Mouse (Mus musculus) monocyte, adult 2 months (primary cell): ENCODE data around the gene Rack1.
"Not testable (repeated sequence)": the region's sequence is repeated elsewhere in the genome, so short reads cannot be mapped to it uniquely, and the experiment has no call there.

ENCODE experiments used
- DNase-seq, 2 experiments: peaks; one replicate each; pipeline ENCODE4 v3.0.0; 2022; ENCODE audit warnings: low spot score in 2 of 2, low read depth in 1 of 2

The Rack1 gene

DNA sequence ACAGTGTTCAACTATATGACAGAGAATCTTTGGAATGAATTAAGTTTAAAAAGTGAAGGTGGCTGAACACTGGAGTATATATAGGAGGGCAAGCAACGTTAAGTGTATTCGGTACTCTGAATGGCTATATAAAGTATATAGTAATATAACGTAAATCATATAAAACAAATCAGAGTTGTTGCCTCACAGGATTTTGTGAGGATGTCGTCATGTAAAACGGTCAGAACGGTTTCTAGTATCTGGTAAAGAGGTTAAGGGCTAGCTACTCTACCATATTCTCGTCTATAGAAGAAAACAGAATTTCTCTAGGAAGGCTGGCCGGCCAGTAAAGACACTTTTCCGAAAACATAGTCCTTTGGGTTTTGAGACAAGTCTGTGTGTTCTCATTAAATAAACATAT is 17.7 kb downstream of the Rack1 start:
- no peak for DNase-seq

DNA sequence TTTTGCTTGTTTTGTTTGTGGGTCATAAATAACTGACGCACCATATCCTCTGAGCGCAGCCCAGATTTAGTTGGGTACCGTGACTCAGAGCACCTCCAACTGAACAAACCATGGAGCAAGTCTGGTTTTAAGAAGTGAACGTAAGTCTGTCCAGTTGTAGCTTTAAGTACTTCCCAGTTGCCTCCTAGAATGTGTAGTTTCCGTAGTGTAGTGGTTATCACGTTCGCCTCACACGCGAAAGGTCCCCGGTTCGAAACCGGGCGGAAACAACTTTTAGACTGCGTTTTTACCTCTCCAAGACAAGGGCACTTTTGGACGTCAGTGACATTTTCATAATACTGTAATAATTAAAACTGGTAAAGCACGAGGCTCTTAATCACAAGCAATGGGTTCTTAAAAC is 18.2 kb downstream of the Rack1 start:
- DNase-seq = peak in 1 of 2 experiments; percentile 76

DNA sequence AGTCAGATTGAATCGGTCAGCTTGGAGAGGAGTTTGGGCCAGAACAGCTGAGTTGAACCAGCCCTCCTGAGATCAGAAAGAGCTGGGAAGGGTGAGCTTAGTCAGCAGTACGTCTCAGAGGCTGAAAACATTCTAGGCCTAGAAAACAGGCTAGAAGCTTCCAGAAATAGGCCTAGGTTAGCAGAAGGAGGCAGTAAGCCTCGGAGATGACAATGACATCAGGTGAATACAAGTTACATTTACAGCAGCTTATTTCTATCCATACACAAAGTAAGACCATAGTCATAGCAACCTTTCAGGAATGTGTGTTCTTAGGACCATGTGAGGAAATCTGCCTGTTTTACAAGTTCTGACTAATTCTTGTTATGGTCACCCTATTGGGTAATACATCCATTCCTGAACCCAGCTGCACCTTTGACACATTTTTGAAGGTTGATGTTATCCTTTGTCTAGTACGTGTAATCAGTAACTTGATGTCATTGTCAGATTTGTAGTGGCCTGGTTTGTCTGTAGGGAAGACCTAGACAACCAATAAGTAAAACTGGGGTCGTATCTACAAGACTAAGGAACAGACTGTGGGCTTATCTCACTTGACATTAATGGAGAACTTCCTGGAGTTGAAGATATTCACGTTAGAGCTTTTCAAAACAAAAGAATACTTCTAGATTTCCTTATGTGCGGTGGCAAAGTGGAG is 19.6 kb downstream of the Rack1 start:
- DNase-seq = no peak

DNA sequence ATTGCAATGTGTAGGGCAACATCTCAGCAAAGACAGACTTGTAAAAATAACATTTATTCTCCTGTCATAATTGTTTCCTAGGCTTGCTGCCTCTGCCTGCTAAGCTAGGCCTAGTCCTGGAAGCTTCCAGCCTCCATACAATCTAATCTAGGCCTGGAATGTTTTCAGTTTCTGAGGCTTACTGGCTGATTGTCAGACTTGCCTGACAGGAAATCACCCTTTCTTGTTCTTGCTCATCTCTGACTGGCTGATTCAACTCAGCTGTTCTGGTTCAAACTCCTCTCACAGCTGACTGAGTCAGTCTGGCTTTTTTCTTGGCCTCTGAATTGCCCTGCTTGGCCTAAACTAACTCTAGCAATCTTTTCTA is 20.2 kb downstream of the Rack1 start:
- DNase-seq = no peak

DNA sequence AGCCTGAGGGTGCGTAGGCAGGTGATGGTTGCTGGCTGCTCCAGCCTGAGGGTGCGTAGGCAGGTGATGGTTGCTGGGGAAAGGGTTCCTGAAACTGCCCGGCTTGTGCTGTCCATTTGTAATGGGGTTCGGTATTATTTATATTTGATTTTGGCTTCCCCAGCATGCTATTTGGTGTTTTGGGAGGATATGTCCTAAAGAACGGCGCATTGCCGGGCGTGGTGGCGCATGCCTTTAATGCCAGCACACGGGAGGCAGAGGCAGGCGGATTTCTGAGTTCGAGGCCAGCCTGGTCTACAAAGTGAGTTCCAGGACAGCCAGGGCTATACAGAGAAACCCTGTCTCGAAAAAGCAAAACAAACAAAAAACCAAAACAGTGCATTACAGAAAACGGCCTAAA is 21.2 kb downstream of the Rack1 start:
- not testable (repeated sequence) for DNase-seq

DNA sequence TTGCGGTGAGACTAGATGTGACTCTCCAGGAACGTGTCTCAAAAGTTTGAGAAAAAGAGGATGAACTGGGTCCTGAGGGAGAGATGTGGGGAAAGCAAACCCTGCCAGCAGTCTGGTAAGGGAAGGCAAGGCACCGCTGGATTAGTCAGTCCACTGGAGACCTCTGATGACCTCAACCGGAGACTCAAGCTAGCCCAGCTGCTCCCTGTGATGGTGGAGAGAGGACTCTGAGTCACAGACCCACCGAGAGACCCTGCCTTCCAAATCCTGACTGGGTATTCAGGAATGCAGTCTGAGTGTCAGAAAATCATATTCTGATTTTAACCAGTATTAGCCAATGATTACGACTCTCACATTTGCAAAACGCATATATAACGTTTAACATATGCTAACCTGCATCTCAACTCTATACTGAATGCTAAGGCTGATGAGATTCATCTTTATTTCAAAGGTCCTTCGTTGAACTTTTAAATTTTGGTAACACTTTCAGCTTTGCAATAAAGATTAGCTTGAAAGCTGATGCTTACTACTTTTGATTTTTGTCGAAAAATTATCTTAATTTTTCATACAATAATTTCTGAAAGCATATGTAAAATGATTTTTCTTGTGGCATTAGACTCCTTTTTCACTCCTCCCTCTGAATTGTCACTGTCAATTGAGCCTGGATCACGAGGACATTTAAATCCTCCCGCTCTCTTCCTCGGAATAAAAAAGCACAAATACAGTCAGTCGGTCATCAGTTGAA is 22.8 kb downstream of the Rack1 start:
- DNase-seq = no peak

DNA sequence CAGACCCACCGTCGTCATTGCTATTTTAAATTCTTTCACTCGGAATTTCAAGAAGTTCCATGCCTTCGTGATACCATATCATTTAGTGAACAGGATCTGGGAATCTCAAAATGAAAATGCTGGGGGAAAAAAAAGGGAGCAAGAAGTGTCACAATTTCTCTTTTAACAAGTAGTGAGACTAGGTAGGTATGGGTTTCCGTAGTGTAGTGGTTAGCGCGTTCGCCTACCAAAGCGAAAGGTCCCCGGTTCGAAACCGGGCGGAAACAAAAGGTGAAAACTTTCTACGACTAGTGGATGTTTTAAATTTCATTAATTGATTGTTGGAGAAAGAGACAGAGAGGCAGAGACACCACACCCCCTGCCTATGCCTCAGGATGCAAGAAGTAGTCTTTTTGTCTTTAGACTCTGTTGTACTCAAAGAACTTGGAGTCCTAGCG is 23.4 kb downstream of the Rack1 start:
- peak in 1 of 2 experiments; percentile 62 for DNase-seq

DNA sequence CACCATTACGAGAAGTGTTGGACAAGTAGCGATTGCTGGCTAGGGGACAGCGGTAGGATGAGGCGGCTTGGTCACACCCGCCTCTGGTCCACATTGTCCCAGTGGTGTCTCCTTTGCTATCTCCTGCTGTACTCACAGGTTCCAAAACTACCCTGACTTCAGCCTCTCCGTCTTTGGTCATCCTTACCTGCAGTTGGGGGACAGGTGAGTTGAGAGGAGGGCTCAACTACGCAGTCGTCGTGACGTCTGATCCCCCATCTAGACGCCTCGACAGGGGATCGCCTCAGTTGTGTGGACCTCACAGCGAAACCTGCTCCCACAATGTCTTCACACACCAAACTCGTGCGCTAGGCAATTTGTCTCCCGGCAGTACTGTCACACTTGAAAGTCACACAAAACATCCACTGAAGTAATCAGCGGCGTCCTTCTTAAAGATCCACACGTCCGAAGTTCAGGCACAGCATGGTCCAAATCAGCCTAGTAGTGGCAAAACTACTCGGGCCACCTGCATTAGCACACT is 24.2 kb downstream of the Rack1 start:
- no peak for DNase-seq

DNA sequence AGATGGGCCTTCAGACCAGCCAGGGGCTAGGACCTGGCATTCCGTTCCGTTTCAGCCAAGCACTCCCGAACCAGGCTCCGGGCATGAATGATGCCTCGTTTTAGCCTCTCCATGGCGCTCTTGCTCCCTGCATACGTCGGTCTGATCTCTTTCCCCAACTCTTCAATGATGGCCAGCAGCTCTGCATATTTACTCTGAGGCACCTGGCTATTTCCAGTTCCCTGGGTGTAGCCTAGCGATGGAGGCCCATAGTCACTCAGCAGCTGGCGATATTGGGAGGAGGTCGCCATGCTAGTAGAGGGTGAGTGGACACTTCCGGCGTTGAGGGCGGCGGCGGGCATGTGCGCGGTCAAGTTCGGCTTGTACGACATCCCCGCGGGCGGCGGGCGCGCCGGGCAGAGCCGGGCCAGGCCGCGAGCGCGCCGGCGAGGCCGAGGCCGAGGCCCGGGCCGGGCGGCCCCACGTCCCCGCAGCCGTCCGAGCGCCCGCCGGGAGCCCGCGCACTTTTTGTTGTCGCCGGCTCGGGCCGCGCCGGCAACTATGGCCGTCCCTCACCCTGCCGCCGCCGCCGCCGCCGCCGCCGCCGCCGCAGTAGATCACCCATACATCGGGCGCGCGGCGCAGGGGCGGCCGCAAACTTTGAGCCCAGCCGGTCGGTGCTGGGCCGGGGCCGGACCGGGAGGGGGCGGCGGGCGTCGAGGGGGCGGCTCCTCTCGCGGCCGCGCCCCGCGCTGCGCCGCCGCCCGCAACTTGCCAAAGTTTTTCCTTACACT is 26.0 kb downstream of the Rack1 start, which contains the start of the genes Trim7 and Gm12184:
TSS of gene Trim7 (plus strand) at position 162 of the 773 bp plus-strand sequence.
TSS of gene Gm12184 (minus strand) at position 677 of the 773 bp plus-strand sequence.
- not testable (repeated sequence) for DNase-seq

DNA sequence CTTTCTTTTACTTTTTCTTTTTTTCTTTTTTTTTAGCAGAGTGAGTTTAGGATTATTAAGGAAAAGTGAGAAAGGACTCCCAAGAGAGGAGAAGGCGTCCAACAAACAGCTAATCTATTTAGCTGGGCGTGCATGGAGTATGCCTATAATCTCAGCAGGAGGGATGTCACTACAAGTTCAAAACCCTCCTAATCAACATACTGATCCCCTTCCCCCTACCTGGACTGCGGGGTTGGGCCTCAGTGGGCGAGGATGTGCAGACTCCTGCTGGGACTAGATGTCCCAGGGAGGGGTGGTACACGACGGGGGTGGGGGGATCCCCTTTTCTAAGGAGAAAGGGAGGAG is 26.6 kb downstream of the Rack1 start:
- DNase-seq = no peak

DNA sequence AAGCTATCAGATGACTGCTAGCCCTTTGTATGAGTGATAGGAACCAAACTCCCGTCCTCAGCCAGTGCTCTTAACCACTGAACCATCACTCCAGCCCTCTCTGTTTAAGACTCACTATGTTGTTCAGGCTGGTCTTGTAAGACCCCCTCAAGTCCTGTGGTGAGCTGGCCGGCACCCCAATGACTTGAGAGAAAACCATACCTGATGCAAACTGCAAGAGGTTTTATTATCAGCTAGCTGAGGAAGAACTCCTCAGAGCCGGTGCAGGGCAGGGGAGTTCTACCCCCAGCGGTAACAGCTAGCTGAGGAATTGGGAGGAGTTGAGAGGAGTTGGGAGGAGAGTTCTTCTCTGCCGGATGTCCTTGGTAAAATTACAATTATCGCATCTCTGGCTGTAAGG is 27.8 kb downstream of the Rack1 start:
- no peak for DNase-seq

DNA sequence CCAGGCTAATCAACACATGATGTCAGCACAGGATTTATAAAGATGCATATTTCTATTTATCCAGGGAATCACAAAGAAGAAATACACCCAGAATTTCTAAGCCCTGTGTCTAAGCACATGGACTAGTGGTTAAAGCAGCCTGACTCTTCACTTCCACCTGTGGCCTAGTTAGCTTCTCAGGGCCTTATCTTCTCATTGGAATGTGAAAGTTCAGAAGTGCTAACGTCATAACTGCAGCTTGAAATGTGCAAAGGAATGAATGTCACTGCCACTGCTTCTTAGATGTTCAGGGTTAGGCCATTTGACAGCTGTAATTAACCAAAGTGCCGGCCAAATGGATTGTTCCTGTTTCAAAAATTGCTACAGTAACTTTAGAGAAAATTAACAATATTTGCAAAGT is 30.1 kb downstream of the Rack1 start:
- DNase-seq = no peak

DNA sequence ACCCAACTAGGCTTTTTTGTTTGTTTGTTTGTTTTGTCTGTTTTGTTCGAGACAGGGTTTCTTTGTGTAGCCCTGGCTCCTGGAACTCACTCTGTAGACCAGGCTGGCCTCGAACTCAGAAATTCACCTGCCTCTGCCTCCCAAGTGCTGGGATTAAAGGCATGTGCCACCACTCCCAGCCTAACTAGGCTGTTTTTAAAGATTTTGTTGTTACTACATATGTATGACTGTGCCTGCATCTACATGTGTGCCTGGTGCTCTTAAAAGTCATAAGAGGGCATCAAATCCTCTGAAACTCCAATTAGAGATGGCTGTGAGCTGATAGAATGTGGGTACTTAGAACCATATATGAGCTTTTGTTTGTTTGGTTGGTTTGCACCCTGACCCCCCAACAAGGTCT is 31.1 kb downstream of the Rack1 start:
- DNase-seq = no peak

DNA sequence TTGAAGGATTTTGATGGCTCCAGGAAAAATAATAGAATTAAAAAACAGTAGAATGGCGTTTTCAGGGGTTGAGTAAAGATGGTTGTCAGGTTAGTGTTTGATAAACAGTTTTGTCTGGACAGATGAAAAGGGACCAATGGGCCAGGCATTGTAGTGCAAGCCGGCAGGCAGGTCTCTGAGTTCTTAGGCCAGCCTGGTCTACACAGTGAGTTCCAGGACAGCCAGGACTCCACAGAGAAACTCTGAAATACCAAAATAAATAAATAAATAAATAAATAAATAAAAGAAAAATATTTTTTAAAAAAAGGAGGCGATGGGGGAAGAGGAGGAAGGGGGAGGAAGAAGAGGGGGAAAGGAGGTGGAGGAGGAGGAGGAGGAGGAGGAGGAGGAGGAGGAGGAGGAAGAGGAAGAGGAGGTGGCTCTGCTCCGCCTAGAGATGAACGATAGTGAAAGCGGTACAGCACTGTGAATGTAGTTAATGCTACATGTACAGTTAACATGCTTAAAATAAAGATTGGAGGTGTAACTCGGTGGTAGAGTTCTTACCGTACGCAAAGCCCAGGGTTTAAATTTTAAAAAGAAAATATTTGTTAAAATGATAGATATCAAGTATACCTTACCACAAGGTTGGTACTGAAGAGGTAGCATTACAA is 33.1 kb downstream of the Rack1 start:
- DNase-seq = no peak

DNA sequence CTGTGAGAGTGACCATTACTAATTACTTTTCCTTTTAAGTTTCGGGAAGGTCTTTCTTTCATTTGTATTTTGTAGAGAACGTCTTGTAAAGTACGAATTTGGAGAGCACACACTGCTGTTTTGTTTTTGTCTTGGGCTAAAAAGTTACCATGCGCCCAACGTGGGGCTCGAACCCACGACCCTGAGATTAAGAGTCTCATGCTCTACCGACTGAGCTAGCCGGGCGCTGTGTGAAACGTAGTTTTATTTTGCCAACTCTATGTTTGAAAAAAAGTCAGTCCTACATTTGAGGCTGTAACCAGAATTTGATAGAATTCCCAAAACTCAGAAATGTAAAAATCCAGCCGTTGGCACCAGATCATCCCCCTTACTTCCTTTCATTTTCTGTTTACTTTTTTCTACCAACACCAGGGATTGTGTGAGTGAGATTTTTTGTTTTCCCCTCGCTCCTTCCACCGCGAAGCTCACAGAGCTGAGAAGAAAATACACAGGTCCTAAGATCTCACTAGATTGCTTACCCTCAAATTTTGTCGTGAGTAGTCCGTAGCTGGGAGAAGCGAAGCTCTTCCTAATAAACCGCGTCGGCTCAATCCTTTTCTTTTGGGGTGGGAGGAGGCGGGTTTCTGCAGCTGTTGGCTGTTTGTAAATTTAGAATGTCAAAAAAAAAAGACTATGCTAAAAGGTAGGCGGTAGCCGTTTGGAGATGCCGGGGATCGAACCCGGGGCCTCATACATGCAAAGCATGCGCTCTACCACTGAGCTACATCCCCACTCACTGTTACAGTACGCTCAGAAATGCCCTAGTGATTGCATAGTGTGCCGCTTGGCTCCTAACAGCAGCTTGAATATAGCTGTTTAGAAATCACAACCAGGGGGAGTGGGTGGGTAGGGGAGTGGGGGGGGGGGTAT is 33.9 kb downstream of the Rack1 start:
- peak; percentile 74 to 88 for DNase-seq

DNA sequence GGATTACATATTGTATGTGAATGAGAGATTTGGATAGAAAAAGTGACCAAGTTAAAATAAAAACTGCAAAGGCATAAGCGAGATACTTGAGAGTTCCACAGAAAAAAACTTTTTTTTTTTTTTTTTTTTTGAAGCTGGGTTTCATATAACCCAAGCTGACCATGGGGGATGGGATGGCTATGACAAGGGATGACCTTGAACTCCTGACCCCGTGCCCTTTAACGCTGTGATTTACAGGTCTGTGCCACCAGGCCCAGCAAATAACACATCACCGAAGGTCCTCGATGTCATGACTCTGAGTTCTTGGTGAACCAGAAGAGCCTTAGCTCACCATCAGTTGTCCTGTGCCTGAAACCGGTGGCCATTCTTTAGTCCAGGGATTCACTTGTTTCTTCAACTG is 35.8 kb downstream of the Rack1 start:
- no peak for DNase-seq

DNA sequence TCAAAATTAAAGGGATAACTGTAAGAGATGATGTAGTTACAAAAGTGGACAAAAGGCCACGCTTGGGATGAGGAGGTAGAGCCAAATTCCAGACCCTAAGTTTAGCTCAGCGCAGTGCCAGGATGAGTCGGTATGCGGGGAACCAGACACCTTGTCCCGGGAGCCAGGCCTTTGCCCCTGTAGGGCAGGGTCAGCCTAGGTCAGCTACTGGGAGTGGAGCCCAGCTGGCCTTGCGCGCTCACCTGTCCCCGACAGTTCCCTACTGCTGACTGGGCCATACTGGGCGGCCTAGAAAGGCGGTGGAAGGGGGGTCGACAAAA is 36.8 kb downstream of the Rack1 start:
- no peak for DNase-seq

DNA sequence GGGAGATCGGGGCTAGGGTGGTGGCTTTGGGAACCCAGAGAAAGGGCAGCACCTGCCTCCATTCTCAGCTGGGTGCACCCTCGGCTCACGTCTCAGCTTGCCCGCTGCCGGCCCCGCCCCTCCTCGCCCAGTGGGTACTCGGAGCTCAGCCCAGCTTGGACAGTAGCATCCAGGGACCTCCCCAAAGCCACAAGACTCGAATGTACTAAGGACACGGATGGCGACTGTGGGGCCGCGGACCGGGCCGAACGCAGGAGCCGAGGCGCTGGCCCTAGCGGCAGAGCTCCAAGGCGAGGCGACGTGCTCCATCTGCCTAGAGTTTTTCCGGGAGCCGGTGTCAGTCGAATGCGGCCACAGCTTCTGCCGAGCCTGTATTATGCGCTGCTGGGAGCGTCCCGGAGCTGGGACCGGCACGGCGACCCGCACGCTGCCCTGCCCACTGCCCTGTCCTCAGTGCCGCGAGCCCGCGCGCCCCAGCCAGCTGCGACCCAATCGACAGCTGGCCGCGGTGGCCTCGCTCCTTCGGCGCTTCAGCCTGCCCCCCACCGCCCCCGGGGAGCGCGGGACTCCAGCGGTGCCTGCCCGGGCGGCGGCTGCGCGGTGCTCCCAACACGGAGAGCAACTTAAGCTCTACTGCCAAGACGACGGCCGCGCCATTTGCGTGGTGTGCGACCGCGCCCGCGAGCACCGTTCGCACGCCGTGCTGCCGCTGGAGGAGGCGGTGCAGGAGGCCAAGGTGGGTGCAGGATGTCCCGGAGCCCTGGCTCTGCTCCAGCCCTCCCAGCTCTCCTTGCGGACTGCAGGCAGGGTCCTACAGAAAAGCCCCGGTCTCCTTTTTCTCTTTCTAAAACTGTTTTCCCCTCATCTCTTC is 37.4 kb downstream of the Rack1 start:
- no peak for DNase-seq

DNA sequence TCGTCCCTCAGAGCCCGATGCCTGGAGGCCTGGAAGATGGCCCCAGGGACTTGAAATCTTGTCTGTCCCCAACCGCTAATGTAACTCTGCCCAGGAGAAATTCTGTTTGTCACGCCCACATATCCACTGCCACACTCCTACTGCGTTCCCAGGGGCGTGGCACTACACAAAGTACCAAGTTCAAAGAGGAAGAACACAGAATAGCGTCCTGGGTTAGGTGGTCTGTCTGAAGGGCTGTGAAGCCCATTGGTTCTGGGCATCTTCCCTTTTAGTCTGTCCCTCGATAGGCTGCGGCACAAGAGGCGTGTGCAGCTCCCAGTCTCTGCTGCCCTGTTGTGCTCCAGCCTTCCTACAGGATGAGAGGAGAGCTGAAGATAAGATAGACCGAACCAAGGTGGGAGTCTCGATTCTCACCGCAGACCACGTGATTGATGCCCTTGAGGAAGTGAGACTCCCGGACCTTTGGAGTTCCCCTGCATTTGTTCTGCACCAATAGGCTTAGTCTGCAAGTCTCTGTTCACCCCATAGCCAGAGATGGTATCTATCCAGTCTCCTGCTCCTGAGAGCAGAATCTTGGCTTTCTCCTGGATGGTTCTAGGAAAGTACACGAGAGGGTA is 38.2 kb downstream of the Rack1 start:
- DNase-seq = peak in 1 of 2 experiments; percentile 50
